Mouse (Mus musculus): Measurements from ENCODE around the gene Snx19.

- TF ChIP-seq E2F4 (IDR thresholded peaks at IDR 0.05; ENCODE audit: borderline replicate concordance, low read depth, low read length) (no peak), KAT2A (conservative IDR thresholded peaks at IDR 0.05; ENCODE audit: low read depth, low read length) (no peak), CTCF (IDR thresholded peaks at IDR 0.05 in 2 of 3, conservative IDR thresholded peaks at IDR 0.05 in 1 of 3; ENCODE audit: control insufficient read depth in 1 of 3, insufficient read depth in 1 of 3, low read depth in 2 of 3, low read length in 3 of 3, poor library complexity in 1 of 3, severe bottlenecking in 1 of 3) (no peak), EP300 (IDR thresholded peaks at IDR 0.05; ENCODE audit: low read depth in 1 of 2, low read length in 2 of 2) (no peak), GATA1 (IDR thresholded peaks at IDR 0.05; ENCODE audit: low read depth, low read length) (no peak), RAD21 (IDR thresholded peaks at IDR 0.05; ENCODE audit: low read depth, low read length) (no peak), USF1 (IDR thresholded peaks at IDR 0.05; ENCODE audit: low read depth, low read length) (no peak), POLR2A (IDR thresholded peaks at IDR 0.05; ENCODE audit: control insufficient read depth in 1 of 2, insufficient read depth in 1 of 2, low read depth in 1 of 2, low read length in 2 of 2, poor library complexity in 1 of 2) (no peak), UBTF (IDR thresholded peaks at IDR 0.05; ENCODE audit: borderline replicate concordance, insufficient read depth, low read depth, low read length) (no peak), RCOR1 (IDR thresholded peaks at IDR 0.05; ENCODE audit: low read depth, low read length) (no peak)
Observed at GRCm38 (mm10) chr9:30454527-30454926, 27.6 kb downstream of the Snx19 start.

Data from MEL (cell line).